Mouse (Mus musculus) olfactory bulb, adult 2 months (tissue): ENCODE results near the gene Eif3k.

Source experiments
- CTCF ChIP-seq: fragments of 200-500 bp; IDR thresholded peaks from 2 replicates; pipeline ENCODE4 v1.5.1; 2012; ENCODE audit warnings: low read depth, mild to moderate bottlenecking, low read length, moderate library complexity; ENCODE audit not compliant: insufficient read depth
- POLR2A ChIP-seq: fragments of 200-500 bp; IDR thresholded peaks from 2 replicates; pipeline ENCODE4 v1.6.1; 2012; ENCODE audit warnings: mild to moderate bottlenecking, low read depth, low read length, moderate library complexity; ENCODE audit not compliant: insufficient read depth

GRCm38 (mm10) chr7:28943451-28944180 is 38.0 kb downstream of the Eif3k start:
- TF ChIP-seq CTCF (no peak), POLR2A (no peak)
